Mouse (Mus musculus): ENCODE measurements around the gene 1700016D06Rik. TPM values are rescaled to one million over a fixed set of nuclear protein-coding genes. Genes with fewer than 3 reads are reported as not detected.
"Not testable (repeated sequence)": the region's sequence is repeated elsewhere in the genome, so short reads cannot be mapped to it uniquely, and the experiment has no call there.

1700016D06Rik gene
- total RNA-seq, 1 experiment from 2014 or later: not detected

- ATAC-seq (replicated peaks; ENCODE audit: low read depth, poor library complexity, severe bottlenecking): no peak
Observed at GRCm38 (mm10) chr8:11704716-11705420, 4.0 kb upstream of the 1700016D06Rik start.

GRCm38 (mm10) chr8:11703789-11704188, 2.9 kb upstream of the 1700016D06Rik start:
- ATAC-seq (replicated peaks; ENCODE audit: low read depth, poor library complexity, severe bottlenecking): no peak

DNA sequence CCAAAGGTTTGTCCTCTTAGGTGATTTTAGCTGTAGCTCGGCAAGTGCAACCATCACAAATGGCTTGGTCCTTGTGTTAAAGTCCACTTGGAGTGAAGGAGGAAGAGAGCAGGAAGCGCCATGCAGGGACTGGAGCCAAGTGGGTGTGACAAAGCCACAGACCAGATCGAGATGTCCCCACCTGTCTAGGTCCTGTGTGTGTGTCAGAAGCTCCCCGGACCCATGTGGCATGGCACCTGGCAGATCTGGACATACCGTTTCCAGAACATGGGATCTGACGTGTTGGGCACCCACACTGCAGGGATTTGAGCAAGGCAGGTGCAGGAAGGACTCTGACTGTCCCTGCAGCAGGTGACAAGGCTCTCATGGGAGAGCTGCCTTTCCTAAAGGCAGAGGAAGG, 565 bp upstream of the 1700016D06Rik start:
- ATAC-seq (replicated peaks; ENCODE audit: low read depth, poor library complexity, severe bottlenecking): no peak

- ATAC-seq (replicated peaks; ENCODE audit: low read depth, poor library complexity, severe bottlenecking): peak; percentile 92
Observed at GRCm38 (mm10) chr8:11700060-11701032, 517 bp downstream of the 1700016D06Rik start.

DNA sequence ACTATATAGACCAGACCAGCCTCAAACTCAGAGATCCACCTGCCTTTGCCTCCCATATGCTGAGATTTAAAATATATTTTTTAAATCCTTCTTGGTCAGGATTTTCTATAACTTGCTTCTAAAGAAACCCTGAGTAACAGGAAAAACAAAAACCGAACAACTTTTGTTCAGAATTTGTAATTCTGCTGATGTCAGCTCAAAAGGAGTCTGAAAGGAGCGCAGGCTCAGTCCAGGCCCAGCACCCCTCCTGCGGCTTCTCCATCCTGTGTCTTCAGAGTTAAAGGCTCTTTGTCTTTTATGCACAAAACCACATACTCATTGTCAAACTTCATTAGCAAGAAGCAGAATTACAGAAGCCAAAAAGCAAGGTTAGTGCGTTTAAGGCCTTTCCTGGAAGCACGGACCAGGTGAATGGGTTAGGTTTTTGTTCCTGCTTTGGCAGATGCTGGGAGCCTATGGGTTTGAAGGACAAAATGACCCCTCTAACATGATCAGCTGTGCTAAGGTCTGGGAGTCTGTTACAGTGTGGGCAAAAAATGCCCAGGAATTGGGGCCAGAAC, 1.3 kb downstream of the 1700016D06Rik start:
- no peak for ATAC-seq (replicated peaks; ENCODE audit: low read depth, poor library complexity, severe bottlenecking)

GRCm38 (mm10) chr8:11697467-11697866, 3.4 kb downstream of the 1700016D06Rik start:
- no peak for ATAC-seq (replicated peaks; ENCODE audit: low read depth, poor library complexity, severe bottlenecking)

- ATAC-seq (replicated peaks; ENCODE audit: low read depth, poor library complexity, severe bottlenecking): no peak
Observed at GRCm38 (mm10) chr8:11696176-11696575, 4.7 kb downstream of the 1700016D06Rik start.

- ATAC-seq (replicated peaks; ENCODE audit: low read depth, poor library complexity, severe bottlenecking): no peak
Observed at GRCm38 (mm10) chr8:11693972-11694371, 6.9 kb downstream of the 1700016D06Rik start.

GRCm38 (mm10) chr8:11692455-11692854, 8.4 kb downstream of the 1700016D06Rik start:
- no peak for ATAC-seq (replicated peaks; ENCODE audit: low read depth, poor library complexity, severe bottlenecking)

DNA sequence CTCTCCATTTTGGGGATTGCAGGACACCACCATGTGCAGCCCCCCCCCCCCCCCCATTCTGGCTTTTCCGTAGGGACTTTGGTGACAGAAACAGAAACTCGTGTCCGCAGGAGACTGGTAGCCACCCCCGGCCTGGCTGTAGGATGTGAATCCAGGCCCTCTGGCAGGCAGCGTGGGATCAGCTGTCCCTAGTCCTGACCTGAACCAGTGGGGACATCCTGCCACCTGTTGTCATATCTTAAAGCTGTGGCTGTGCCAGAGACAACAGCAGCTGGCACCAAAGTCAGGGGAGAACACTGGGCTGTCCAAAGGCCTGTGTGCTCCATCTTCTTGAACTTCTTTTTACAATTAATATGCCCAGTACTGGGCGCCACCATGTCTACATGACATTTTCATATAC, 9.1 kb downstream of the 1700016D06Rik start:
- ATAC-seq (replicated peaks; ENCODE audit: low read depth, poor library complexity, severe bottlenecking): no peak

DNA sequence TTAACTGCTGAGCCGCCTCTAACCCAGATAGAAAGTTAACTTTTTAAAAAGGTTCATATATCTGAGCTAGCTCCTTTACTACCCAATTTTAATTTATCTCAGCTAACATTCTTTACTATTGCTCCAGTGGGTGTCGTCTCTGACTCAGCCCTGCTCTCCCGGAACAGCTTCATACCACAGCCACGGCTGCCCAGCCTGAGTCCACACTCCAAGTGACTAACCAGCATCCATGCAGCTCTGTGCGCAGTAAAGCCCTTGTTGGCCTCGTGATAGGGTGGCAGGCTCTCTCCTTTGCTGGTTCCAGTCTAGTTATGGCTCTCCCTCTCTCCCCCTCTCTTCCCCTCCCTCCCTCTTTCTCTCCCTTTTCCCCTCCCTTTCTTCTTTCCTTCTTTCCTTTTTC, 9.6 kb downstream of the 1700016D06Rik start:
- no peak for ATAC-seq (replicated peaks; ENCODE audit: low read depth, poor library complexity, severe bottlenecking)

DNA sequence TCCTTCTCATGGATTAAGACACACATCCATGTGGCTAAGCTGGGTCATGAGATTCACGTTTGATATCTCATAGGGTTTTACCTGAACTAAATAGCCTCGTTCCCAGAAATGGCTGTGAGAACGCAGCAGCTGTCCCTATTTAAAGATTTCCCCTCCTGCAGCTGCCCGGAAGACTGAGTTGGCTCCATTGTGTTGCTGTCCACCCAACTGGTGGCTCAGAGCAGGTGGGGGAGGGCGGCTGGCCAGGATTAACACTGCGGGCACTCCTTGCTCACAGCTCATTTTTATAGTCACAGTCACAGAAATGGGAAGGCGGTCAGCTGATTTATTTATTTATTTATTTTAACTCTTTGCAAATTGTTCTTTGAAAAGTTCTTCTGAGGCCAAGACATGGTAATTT, 10.9 kb downstream of the 1700016D06Rik start:
- ATAC-seq (replicated peaks; ENCODE audit: low read depth, poor library complexity, severe bottlenecking): no peak

DNA sequence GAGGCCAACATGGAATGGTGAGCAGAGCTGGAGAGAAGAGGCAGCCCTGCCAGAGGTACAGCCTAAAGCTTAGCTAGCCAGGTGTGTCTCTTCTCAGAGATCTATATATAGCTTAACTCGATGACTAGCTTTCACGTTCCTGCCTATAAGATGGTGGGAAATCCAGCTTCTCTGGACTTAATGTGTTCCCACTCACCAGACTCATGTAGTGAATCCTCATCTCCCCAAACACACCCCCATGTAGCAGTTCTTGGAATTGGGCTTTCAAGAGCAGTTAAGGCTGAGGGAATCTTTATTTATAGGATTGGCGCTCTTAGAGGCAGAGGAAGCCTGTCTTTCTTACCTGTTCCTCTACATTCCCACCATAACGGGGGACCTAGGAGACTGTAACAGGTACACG, 13.6 kb downstream of the 1700016D06Rik start:
- no peak for ATAC-seq (replicated peaks; ENCODE audit: low read depth, poor library complexity, severe bottlenecking)

DNA sequence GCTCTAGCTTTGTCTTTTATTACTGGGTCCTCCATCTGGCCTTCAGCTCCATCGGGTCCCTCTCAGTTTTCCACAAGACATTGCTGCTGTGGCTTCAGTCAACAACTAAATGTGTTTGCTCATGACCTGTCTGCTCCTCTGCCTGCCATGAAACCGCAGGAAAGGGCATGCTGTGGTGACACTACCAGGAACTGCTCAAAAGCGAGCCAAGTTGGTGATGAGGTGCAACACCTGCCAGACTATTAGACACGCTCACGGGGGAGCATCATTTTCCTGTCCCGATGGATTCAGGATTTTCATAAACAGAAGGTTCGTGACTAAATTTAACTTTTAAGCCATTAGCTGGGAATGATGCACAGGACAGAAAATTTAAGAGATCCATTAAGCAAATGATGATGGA, 16.3 kb downstream of the 1700016D06Rik start:
- ATAC-seq (replicated peaks; ENCODE audit: low read depth, poor library complexity, severe bottlenecking): no peak

GRCm38 (mm10) chr8:11668308-11668707, 32.6 kb downstream of the 1700016D06Rik start:
- ATAC-seq (replicated peaks; ENCODE audit: low read depth, poor library complexity, severe bottlenecking): no peak

DNA sequence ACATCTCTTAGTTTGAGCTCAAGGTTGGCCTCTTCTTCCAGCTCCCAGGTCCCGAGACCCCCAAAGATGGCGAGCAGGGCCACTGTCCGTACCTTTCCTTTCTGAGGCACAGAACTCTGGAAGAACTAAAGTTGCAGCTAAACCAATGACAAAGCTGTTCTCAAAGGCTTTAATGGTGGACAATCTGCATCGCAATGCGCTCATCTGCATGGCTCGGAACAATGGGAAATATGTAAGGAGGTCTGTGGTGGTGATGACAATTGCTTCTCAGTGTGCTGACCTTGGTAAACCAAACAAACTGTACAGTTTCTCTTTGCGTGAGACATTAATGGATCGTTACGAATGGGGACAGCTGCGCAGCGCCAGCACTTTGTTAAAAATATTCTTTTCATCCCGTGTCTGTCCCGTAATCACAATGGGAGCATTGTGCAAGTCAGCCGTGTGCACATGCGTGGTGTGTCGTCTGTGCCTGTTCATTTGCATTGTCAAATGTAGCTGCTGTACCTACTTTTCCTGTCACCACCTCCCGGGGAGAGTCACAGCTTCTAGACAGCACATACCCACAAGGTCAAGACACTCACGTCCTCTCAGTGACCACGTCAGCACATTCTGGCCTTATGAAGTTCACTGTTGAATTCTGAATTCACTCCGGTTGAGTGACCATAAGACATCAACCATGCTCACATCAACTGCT, 34.7 kb downstream of the 1700016D06Rik start:
- ATAC-seq (replicated peaks; ENCODE audit: low read depth, poor library complexity, severe bottlenecking): not testable (repeated sequence)

- no peak for ATAC-seq (replicated peaks; ENCODE audit: low read depth, poor library complexity, severe bottlenecking)
Observed at GRCm38 (mm10) chr8:11661969-11662368, 38.9 kb downstream of the 1700016D06Rik start.

DNA sequence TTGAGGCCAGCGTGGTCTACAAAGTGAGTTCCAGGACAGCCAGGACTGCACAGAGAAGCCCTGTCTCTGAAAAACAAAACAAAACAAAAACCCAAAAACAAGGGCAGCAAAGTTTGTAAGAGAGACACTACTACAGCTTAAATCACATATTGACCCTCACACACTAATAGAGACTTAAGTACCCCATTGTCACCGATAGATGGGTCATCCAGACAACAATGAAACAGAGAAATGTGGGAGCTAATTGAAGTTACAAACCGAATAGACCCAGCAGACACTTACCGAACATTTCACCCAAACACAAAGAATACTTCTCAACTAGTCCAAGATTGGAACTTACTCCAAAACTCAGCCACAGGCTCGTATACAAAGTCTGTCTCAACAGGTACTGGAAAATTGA, 50.8 kb downstream of the 1700016D06Rik start:
- ATAC-seq (replicated peaks; ENCODE audit: low read depth, poor library complexity, severe bottlenecking): no peak

DNA sequence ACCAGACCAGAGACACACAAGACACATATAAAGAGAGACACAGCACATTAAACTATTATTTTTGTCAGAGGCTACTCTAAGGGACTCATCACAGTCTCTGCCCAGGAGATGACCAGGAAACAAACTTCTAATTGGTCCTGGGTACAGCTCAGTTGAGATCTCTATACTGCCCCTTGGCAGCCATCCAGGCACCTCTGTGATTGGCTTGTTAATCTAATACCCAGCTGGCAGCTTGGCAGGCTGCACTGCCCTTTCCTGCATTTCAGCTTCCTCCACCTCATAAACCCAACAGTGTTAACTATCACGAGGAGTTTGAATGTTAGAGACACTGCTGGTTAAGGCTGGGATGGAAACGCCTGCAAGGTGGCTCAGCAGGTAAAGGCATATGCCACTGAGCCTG, 57.7 kb downstream of the 1700016D06Rik start:
- no peak for ATAC-seq (replicated peaks; ENCODE audit: low read depth, poor library complexity, severe bottlenecking)

DNA sequence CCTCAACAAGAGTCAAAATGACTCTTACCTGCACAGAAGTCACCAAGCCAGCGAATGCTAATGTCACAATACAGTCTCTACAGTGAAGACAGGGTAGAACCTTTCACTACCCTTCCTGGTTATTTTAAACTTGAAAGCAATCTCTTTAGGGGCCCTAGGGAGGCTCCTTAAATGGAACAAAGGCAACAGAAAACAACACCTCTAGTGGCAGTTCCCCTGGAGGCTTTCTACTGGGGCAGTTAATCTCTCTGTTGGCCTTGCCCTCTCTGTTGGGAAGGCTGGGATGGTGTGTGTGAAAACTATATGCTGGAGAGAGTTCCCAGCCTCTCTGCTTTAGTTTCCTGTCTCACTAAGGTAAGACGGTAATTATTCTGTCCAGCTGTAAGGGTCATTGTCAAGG, 60.3 kb downstream of the 1700016D06Rik start:
- ATAC-seq (replicated peaks; ENCODE audit: low read depth, poor library complexity, severe bottlenecking): no peak
